Mouse (Mus musculus) limb, embryonic 12.5 days (tissue): ENCODE measurements around the gene Cacna1c. TPM values are rescaled to one million over a fixed set of nuclear protein-coding genes. Genes with fewer than 3 reads are reported as not detected.

Source experiments
- ATAC-seq: fragments of 200-750 bp; cut with Nextera tagmentation; 2 replicates; pipeline ENCODE4 v1.8.0; 2017; ENCODE audit warnings: low read depth, moderate TSS enrichment; ENCODE audit not compliant: insufficient number of reproducible peaks, insufficient read depth, low FRiP score, low TSS enrichment
- H3K27ac ChIP-seq: fragments of 300-500 bp; sonication (generic); 2 replicates; pipeline ENCODE4 v1.5.1; 2016; ENCODE audit warnings: mild to moderate bottlenecking, moderate library complexity
- H3K27me3 ChIP-seq: fragments of 300-500 bp; sonication (generic); 2 replicates; pipeline ENCODE4 v1.6.1; 2016; ENCODE audit warnings: mild to moderate bottlenecking, moderate library complexity
- H3K36me3 ChIP-seq: fragments of 300-500 bp; sonication (generic); 2 replicates; pipeline ENCODE4 v1.6.1; 2016; ENCODE audit warnings: mild to moderate bottlenecking, moderate library complexity
- H3K4me1 ChIP-seq: fragments of 300-500 bp; sonication (generic); replicated peaks from 2 replicates; pipeline ENCODE4 v1.6.1; 2016
- H3K4me2 ChIP-seq: fragments of 300-500 bp; sonication (generic); 2 replicates; pipeline ENCODE4 v1.6.1; 2016; ENCODE audit warnings: mild to moderate bottlenecking, moderate library complexity
- H3K4me3 ChIP-seq: fragments of 300-500 bp; sonication (generic); replicated peaks from 2 replicates; pipeline ENCODE4 v1.5.1; 2016; ENCODE audit warnings: mild to moderate bottlenecking
- H3K9ac ChIP-seq: fragments of 300-500 bp; sonication (generic); replicated peaks from 2 replicates; pipeline ENCODE4 v1.6.1; 2016; ENCODE audit warnings: mild to moderate bottlenecking, moderate library complexity
- H3K9me3 ChIP-seq: fragments of 300-500 bp; sonication (generic); 2 replicates; pipeline ENCODE4 v1.6.1; 2016; ENCODE audit warnings: mild to moderate bottlenecking, moderate library complexity
- WGBS: fragments of 180-500 bp; shearing (Covaris S2); methylation state at CpG from one replicate; pipeline ENCODE4 v1.1.7; 2016; 5-methylcytosine and 5-hydroxymethylcytosine counted together
- polyA plus RNA-seq: library from polyadenylated mRNA; unstranded; fragments of >200 nt; fragmentation: Nextera tagmentation; extraction: Ambion mirVana; gene quantifications from 2 replicates; pipeline ENCODE4 v1.2.1, GENCODE M21; 2016

The Cacna1c gene
- polyA plus RNA-seq, 1 experiment from 2014 or later = 13.8 TPM

GRCm38 (mm10) chr6:118867384-118867783 lies 328.8 kb downstream of the Cacna1c start:
- no peak overlapping the region for H3K4me2 ChIP-seq
- H3K9me3 ChIP-seq = no peaks in the 10 kb centered on the region
- H3K27me3 ChIP-seq = no peaks in the 10 kb centered on the region
- no peak overlapping the region for H3K4me3 ChIP-seq
- ATAC-seq = no peak
- H3K36me3 ChIP-seq = peaks cover 3% of the 10 kb centered on the region; the same call in 1 of the 2 replicates
- H3K9ac ChIP-seq = no peak overlapping the region
- H3K4me1 ChIP-seq = peaks cover 20% of the 10 kb centered on the region
- WGBS = 84% methylated on average over 7 of the region's 7 CpGs
- no peak overlapping the region for H3K27ac ChIP-seq

DNA sequence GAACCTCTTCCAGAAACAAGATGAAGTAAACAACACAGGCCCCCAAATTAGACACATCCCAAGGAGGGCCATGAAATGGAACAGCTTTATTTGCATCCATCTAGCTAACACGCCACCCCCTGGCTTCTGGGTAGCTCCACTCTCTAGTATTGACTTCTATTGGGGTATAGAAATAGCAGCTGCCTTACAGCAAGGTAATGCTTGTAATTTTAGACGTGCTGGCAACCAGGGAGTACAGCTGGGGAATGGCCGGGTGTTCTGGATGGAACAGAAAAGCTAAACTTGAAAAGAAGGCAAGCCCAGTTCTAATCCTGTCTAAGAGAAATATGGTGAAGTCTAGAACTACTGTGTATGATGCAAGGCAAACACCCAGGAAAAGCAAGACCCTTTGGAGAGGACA lies 329.3 kb downstream of the Cacna1c start:
- Histone ChIP-seq H3K9me3 (no peaks in the 10 kb centered on the region), H3K4me3 (no peak overlapping the region), H3K9ac (no peak overlapping the region), H3K4me1 (peaks cover 20% of the 10 kb centered on the region), H3K27me3 (no peaks in the 10 kb centered on the region), H3K36me3 (peaks cover 3% of the 10 kb centered on the region; the same call in 1 of the 2 replicates), H3K4me2 (no peak overlapping the region), H3K27ac (no peak overlapping the region)
- WGBS = 49% methylated on average over 3 of the region's 3 CpGs
- ATAC-seq = no peak

DNA sequence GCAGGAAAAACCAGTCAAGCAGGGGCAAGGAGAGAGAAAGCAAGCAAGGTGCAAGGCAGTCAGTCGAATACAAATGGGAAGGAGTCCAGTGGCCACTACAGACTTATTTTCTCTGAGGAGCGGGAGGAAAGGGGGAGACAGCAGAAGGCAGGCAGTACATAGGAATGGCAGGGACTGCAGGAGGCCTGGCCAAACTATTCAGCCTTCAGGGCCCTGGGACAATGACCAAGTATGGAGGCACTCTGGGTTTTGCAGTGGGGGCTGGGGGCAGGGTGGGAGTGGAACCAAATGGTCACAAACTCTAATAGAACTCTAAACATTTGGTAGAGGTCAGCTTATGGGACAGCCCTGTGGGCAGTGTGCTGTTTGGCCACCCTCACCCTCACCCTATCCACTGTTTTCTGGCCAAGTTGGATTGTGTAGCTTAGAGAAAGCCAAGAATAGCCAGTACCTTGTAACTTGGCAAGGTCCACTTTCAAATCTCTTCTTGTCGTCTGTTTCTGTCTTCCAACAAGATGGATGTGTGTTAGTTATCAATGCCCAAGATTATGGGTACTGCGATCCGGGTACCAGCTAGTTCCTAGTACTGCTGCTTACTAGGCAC lies 330.3 kb downstream of the Cacna1c start:
- no peak for ATAC-seq
- Histone ChIP-seq H3K9ac (no peak overlapping the region), H3K9me3 (no peaks in the 10 kb centered on the region), H3K27ac (no peak overlapping the region), H3K36me3 (peaks cover 3% of the 10 kb centered on the region; the same call in 1 of the 2 replicates), H3K4me2 (no peak overlapping the region), H3K27me3 (no peaks in the 10 kb centered on the region), H3K4me3 (no peak overlapping the region), H3K4me1 (peaks cover 21% of the 10 kb centered on the region)
- WGBS = 88% methylated on average over 5 of the region's 5 CpGs

- no peak overlapping the region for H3K4me3 ChIP-seq
- H3K4me1 ChIP-seq = peaks cover 21% of the 10 kb centered on the region
- peaks cover 3% of the 10 kb centered on the region; the same call in 1 of the 2 replicates for H3K36me3 ChIP-seq
- no peaks in the 10 kb centered on the region for H3K9me3 ChIP-seq
- WGBS = 70% methylated on average over 18 of the region's 18 CpGs
- no peak overlapping the region for H3K4me2 ChIP-seq
- no peak for ATAC-seq
- no peak overlapping the region for H3K9ac ChIP-seq
- no peaks in the 10 kb centered on the region for H3K27me3 ChIP-seq
- H3K27ac ChIP-seq = no peak overlapping the region
Observed at GRCm38 (mm10) chr6:118864696-118865620, 331.3 kb downstream of the Cacna1c start.

GRCm38 (mm10) chr6:118862727-118863126 lies 333.5 kb downstream of the Cacna1c start:
- no peak for ATAC-seq
- no peak overlapping the region for H3K9ac ChIP-seq
- H3K4me2 ChIP-seq = no peak overlapping the region
- no peaks in the 10 kb centered on the region for H3K9me3 ChIP-seq
- H3K4me3 ChIP-seq = no peak overlapping the region
- no peaks in the 10 kb centered on the region for H3K27me3 ChIP-seq
- H3K27ac ChIP-seq = no peak overlapping the region
- 91% methylated on average over 9 of the region's 9 CpGs for WGBS
- peaks cover 3% of the 10 kb centered on the region; the same call in 1 of the 2 replicates for H3K36me3 ChIP-seq
- peaks cover 15% of the 10 kb centered on the region for H3K4me1 ChIP-seq

DNA sequence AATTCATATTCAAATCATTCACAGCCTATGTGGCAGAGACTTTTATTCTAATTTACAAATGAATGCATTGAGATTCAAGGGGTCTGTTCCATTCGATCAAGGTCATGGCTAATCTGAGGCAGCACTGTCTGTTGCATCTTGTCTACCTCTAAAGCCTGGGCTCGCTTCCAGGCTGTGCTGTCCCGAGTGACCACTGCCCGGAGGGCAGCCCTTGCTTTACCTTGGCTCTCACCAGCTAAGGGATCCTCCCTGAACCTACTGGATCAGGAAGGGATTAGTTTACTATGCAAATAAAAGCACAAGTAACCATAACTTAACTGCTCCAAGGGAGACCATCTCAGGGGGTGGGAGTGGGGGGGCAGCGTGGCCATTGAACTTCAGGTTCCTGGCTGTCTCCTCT lies 334.1 kb downstream of the Cacna1c start:
- no peak overlapping the region for H3K4me3 ChIP-seq
- H3K4me1 ChIP-seq = peaks cover 15% of the 10 kb centered on the region
- no peaks in the 10 kb centered on the region for H3K27me3 ChIP-seq
- H3K27ac ChIP-seq = no peak overlapping the region
- H3K9me3 ChIP-seq = no peaks in the 10 kb centered on the region
- WGBS = 85% methylated on average over 5 of the region's 5 CpGs
- no peak overlapping the region for H3K9ac ChIP-seq
- no peak for ATAC-seq
- H3K36me3 ChIP-seq = peaks cover 3% of the 10 kb centered on the region; the same call in 1 of the 2 replicates
- H3K4me2 ChIP-seq = no peak overlapping the region

- WGBS = 39% methylated on average over 1 of the region's 1 CpGs
- Histone ChIP-seq H3K4me2 (no peak overlapping the region), H3K27me3 (no peaks in the 10 kb centered on the region), H3K36me3 (no peaks in the 10 kb centered on the region), H3K27ac (no peak overlapping the region), H3K4me1 (peaks cover 15% of the 10 kb centered on the region), H3K9me3 (0 out of 2 replicates have a peak, but pooled peaks cover 3% of the 10 kb centered on the region), H3K9ac (no peak overlapping the region), H3K4me3 (no peak overlapping the region)
- ATAC-seq = no peak
Observed at GRCm38 (mm10) chr6:118858431-118858830, 337.8 kb downstream of the Cacna1c start.

DNA sequence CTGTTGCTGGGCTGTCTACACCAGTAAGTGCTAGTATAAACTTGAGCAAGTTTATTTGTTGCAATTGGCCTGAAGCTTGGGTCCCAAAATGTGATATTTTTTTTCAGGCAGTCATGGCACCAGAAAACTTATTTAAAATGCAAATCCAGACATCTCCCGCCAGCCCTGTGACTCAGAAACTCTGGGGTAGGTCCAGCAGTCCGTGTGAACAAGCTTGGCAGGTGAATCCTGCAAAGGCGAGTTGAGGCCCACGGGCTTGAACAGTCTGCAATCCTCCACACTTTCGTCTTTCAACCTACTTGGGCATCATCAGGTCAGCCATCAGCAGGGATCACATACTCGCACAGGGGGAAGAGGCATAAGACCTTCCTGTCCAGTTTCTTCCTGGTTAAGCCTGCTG lies 344.1 kb downstream of the Cacna1c start:
- Histone ChIP-seq H3K4me2 (no peak overlapping the region), H3K4me1 (peaks cover 10% of the 10 kb centered on the region), H3K4me3 (no peak overlapping the region), H3K9ac (no peak overlapping the region), H3K9me3 (0 out of 2 replicates have a peak, but pooled peaks cover 3% of the 10 kb centered on the region), H3K27me3 (no peaks in the 10 kb centered on the region), H3K27ac (no peak overlapping the region), H3K36me3 (no peaks in the 10 kb centered on the region)
- 84% methylated on average over 6 of the region's 6 CpGs for WGBS
- no peak for ATAC-seq

DNA sequence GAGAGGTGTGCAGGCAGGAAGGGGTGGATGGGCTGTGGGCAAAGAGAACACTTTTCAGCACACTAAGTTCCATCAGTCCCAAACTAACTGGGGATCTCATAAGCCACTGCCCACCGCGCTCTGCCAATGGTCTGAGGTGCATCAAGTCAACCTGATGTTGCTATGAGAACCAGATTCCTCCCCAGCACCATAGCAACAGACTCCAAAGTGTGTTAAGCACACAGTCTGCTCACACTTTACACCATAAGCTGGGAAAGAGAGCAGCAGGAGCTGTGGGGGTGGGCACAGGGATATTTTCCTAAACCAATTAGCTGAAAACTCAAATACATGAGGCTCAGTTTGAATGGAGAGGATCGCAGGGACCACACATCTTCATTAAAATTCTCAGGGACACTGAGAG lies 345.1 kb downstream of the Cacna1c start:
- no peaks in the 10 kb centered on the region for H3K27me3 ChIP-seq
- H3K36me3 ChIP-seq = no peaks in the 10 kb centered on the region
- H3K9ac ChIP-seq = no peak overlapping the region
- ATAC-seq = no peak
- H3K9me3 ChIP-seq = 0 out of 2 replicates have a peak, but pooled peaks cover 3% of the 10 kb centered on the region
- no peak overlapping the region for H3K27ac ChIP-seq
- no peak overlapping the region for H3K4me2 ChIP-seq
- peaks cover 13% of the 10 kb centered on the region for H3K4me1 ChIP-seq
- 95% methylated on average over 3 of the region's 3 CpGs for WGBS
- H3K4me3 ChIP-seq = no peak overlapping the region

DNA sequence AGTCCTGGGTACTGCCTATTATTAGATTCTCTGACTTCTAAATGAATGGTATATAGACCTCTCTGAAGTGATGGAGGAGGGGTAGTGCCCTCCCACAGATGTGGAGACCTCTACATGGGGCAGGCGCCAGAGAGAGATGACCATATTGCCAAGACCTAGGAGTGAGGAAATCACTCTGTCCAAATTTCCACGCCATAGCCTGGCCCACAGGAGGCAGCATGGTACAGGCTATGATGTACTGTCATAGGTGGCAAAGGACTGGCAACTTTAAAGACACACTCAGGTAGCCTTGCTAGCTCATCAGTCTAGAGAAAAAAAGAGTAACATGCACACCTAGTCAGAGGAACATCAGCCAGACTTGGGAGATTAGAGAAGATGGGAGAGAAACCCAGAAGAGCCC lies 347.6 kb downstream of the Cacna1c start:
- no peak overlapping the region for H3K9ac ChIP-seq
- H3K4me2 ChIP-seq = no peak overlapping the region
- ATAC-seq = no peak
- H3K36me3 ChIP-seq = no peaks in the 10 kb centered on the region
- peaks cover 18% of the 10 kb centered on the region for H3K4me1 ChIP-seq
- no peak overlapping the region for H3K27ac ChIP-seq
- no peaks in the 10 kb centered on the region for H3K9me3 ChIP-seq
- no peaks in the 10 kb centered on the region for H3K27me3 ChIP-seq
- WGBS = 85% methylated on average over 2 of the region's 2 CpGs
- no peak overlapping the region for H3K4me3 ChIP-seq

GRCm38 (mm10) chr6:118847751-118848150 lies 348.5 kb downstream of the Cacna1c start:
- Histone ChIP-seq H3K9me3 (no peaks in the 10 kb centered on the region), H3K4me2 (no peak overlapping the region), H3K4me3 (no peak overlapping the region), H3K27me3 (no peaks in the 10 kb centered on the region), H3K9ac (no peak overlapping the region), H3K27ac (no peak overlapping the region), H3K36me3 (no peaks in the 10 kb centered on the region), H3K4me1 (peaks cover 18% of the 10 kb centered on the region)
- 74% methylated on average over 13 of the region's 13 CpGs for WGBS
- no peak for ATAC-seq
